Mouse (Mus musculus): ENCODE data around the gene Nxf1.

DNA sequence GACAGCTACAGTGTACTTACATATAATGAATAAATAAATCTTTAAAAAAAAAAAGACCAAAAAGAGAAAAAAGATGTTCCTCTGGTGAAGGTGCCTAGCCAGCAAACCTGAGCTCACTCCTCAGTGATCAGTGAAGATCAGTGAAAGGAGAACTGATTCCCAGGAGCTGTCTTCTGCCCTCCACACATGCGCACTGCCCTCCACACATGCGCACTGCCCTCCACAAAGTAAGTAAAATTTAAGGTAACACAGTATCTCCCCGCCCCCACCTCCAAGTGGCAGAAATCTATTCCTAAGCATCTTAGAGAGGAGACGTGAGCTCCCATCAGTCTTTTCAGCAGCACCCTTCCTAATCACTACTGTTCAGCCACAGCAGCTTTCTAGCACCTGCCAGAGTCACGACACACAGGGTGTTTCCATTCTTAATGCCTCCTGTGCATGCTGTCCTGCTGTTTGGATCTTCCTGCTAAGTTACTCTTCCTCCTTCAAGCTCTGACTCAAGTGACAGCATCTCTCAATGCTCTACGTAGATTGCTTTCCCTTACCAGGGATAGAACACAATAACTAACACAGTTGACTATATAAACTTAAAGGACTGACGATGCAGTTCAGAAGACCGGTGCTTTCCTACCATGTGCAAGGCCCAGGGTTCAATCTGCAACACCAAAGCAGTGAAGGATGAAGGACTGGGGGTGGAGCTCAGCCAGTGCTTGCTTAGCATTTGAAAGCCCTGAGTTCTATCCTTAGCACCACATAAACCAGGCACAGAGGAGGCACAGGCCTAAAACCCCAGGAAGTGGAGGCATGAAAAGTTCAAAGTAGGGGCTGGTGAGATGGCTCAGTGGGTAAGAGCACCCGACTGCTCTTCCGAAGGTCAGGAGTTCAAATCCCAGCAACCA, 40.8 kb upstream of the Nxf1 start:
- TF ChIP-seq CTCF (IDR thresholded peaks at IDR 0.05; ENCODE audit: low read depth, low read length) (no peak), GATA1 (IDR thresholded peaks at IDR 0.05; ENCODE audit: borderline replicate concordance, low read length) (no peak), TAL1 (conservative IDR thresholded peaks at IDR 0.05; ENCODE audit: low read depth, low read length) (0 out of 2 replicates have a peak, but pooled peaks have one; percentile 18), POLR2AphosphoS5 (IDR thresholded peaks at IDR 0.05; ENCODE audit: insufficient replicate concordance, low read depth, low read length) (no peak)
